Comparison of ENCODE assay signal across 25 mouse cellular contexts in genomic region chr19:53069451-53069850, GRCm38 (mm10).
"Had no signal": no experiment of that assay in that cellular context is flagged by ENCODE, and none has a peak within 500 bp of the region (broad histone marks: within the 10 kb centered on the region; RNA-seq: fewer than 3 reads in every experiment).

No protein-coding gene starts in this region.

- H3K27ac ChIP-seq: gastrocnemius, adult 2 months; heart, adult 2 months; heart, embryonic 13.5 days; heart, embryonic 15.5 days; hindbrain, embryonic 10.5 days; hindbrain, embryonic 12.5 days; hindbrain, embryonic 14.5 days; kidney, embryonic 15.5 days; kidney, postnatal 0 days; limb, embryonic 13.5 days; limb, embryonic 15.5 days; liver, embryonic 13.5 days had no signal

- H3K27me3 ChIP-seq: heart, embryonic 13.5 days; heart, embryonic 15.5 days; hindbrain, embryonic 12.5 days; kidney, embryonic 15.5 days; limb, embryonic 13.5 days; limb, embryonic 15.5 days had no signal

- H3K9me3 ChIP-seq: heart, embryonic 13.5 days; heart, embryonic 15.5 days; hindbrain, embryonic 10.5 days; hindbrain, embryonic 12.5 days; kidney, embryonic 15.5 days; limb, embryonic 15.5 days; liver, embryonic 13.5 days had no signal

- DNase-seq: gastrocnemius, adult 2 months; gastrocnemius, postnatal 10 days; gastrocnemius, postnatal 25 days; heart, adult 2 months; heart, postnatal 4 days; kidney, adult 11 months; kidney, adult 2 months; kidney, adult 9 months; kidney, postnatal 14 days; kidney, postnatal 36 days; layer of hippocampus, adult 9-11 months; layer of hippocampus, postnatal 36 days; left cerebral cortex, postnatal 4 days; liver, embryonic 13.5 days had no signal

- ATAC-seq: hindbrain, embryonic 16.5 days; intestine, embryonic 16.5 days had no signal

- H3K9ac ChIP-seq: heart, embryonic 13.5 days; heart, embryonic 15.5 days; hindbrain, embryonic 12.5 days; hindbrain, embryonic 14.5 days; kidney, embryonic 15.5 days; limb, embryonic 13.5 days; limb, embryonic 15.5 days; liver, embryonic 13.5 days had no signal

- H3K4me3 ChIP-seq: gastrocnemius, adult 2 months; heart, adult 2 months; heart, embryonic 13.5 days; heart, embryonic 15.5 days; hindbrain, embryonic 10.5 days; hindbrain, embryonic 12.5 days; kidney, embryonic 15.5 days; limb, embryonic 13.5 days; limb, embryonic 15.5 days; liver, embryonic 13.5 days had no signal

- H3K36me3 ChIP-seq: heart, embryonic 13.5 days; heart, embryonic 15.5 days; hindbrain, embryonic 10.5 days; hindbrain, embryonic 12.5 days; kidney, embryonic 15.5 days; limb, embryonic 13.5 days; limb, embryonic 15.5 days; liver, embryonic 13.5 days had no signal
